Mouse (Mus musculus): ENCODE measurements around the gene Zfp36. TPM values are rescaled to one million over a fixed set of nuclear protein-coding genes. Genes with fewer than 3 reads are reported as not detected.

The Zfp36 gene
- polyA plus RNA-seq, 1 experiment from 2014 or later: 98.8 TPM

- no peaks in the 10 kb centered on the region for H3K36me3 ChIP-seq (ENCODE audit: inconsistent target)
- no peak overlapping the region for H3K4me3 ChIP-seq (ENCODE audit: inconsistent target)
- no peak overlapping the region for H3K27ac ChIP-seq
- H3K79me2 ChIP-seq (ENCODE audit: inconsistent target): no peaks in the 10 kb centered on the region
- 93% methylated on average over 14 of the region's 14 CpGs for WGBS (ENCODE audit: missing documents)
These were observed 10.0 kb downstream of the Zfp36 start for GRCm38 (mm10) chr7:28370051-28370450.

GRCm38 (mm10) chr7:28368276-28368920, 11.7 kb downstream of the Zfp36 start:
- no peaks in the 10 kb centered on the region for H3K79me2 ChIP-seq (ENCODE audit: inconsistent target)
- H3K27ac ChIP-seq: no peak overlapping the region
- WGBS (ENCODE audit: missing documents): 97% methylated on average over 16 of the region's 16 CpGs
- no peak overlapping the region for H3K4me3 ChIP-seq (ENCODE audit: inconsistent target)
- H3K36me3 ChIP-seq (ENCODE audit: inconsistent target): no peaks in the 10 kb centered on the region

GRCm38 (mm10) chr7:28367663-28368275, 12.3 kb downstream of the Zfp36 start:
- H3K4me3 ChIP-seq (ENCODE audit: inconsistent target): no peak overlapping the region
- H3K36me3 ChIP-seq (ENCODE audit: inconsistent target): no peaks in the 10 kb centered on the region
- H3K79me2 ChIP-seq (ENCODE audit: inconsistent target): no peaks in the 10 kb centered on the region
- H3K27ac ChIP-seq: no peak overlapping the region
- 91% methylated on average over 12 of the region's 16 CpGs for WGBS (ENCODE audit: missing documents)

- H3K79me2 ChIP-seq (ENCODE audit: inconsistent target): no peaks in the 10 kb centered on the region
- no peak overlapping the region for H3K4me3 ChIP-seq (ENCODE audit: inconsistent target)
- H3K36me3 ChIP-seq (ENCODE audit: inconsistent target): 0 out of 2 replicates have a peak, but pooled peaks cover 4% of the 10 kb centered on the region
- no peak overlapping the region for H3K27ac ChIP-seq
- 91% methylated on average over 14 of the region's 16 CpGs for WGBS (ENCODE audit: missing documents)
These were observed 17.5 kb downstream of the Zfp36 start for GRCm38 (mm10) chr7:28362441-28363060.

DNA sequence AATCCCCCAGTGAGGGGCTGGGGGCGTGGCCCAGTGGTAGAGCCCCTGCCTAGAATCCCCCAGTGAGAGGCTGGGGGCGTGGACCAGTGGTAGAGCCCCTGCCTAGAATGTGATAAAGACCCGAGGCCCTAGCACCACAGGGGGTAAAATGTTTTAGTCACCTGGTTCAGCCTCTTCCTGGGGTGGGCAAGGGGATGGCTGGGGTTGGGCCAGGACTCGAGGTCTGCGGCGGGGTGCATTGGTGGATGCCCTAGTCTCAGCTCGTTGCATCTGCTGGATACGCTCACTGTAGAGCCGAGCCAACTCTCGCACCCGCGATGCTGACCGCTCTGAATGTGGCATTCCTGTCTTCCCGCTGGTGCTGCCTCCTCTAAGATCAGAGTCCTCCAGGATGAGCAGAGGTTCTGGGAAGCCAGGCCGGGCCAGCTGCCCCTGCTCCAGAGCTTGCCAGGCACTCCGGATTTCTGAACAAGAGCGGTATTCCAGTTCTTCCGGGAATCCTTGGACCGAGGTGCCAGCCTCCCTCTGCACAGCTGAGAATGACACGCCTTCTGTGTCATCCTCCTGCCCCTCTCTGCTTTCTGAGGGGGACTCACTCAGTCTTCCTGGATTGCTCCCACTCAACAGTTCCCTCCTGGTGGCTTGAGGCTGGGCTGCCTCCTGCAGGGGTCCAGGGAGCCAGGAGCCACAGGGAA, 18.3 kb downstream of the Zfp36 start:
- H3K4me3 ChIP-seq (ENCODE audit: inconsistent target): no peak overlapping the region
- no peaks in the 10 kb centered on the region for H3K79me2 ChIP-seq (ENCODE audit: inconsistent target)
- 94% methylated on average over 18 of the region's 20 CpGs for WGBS (ENCODE audit: missing documents)
- H3K27ac ChIP-seq: no peak overlapping the region
- 0 out of 2 replicates have a peak, but pooled peaks cover 4% of the 10 kb centered on the region for H3K36me3 ChIP-seq (ENCODE audit: inconsistent target)

GRCm38 (mm10) chr7:28360291-28360690, 19.8 kb downstream of the Zfp36 start:
- Histone ChIP-seq H3K4me3 (ENCODE audit: inconsistent target) (no peak overlapping the region), H3K27ac (no peak overlapping the region), H3K36me3 (ENCODE audit: inconsistent target) (0 out of 2 replicates have a peak, but pooled peaks cover 4% of the 10 kb centered on the region), H3K79me2 (ENCODE audit: inconsistent target) (no peaks in the 10 kb centered on the region)
- 94% methylated on average over 6 of the region's 6 CpGs for WGBS (ENCODE audit: missing documents)

GRCm38 (mm10) chr7:28359854-28360253, 20.2 kb downstream of the Zfp36 start:
- H3K36me3 ChIP-seq (ENCODE audit: inconsistent target): 0 out of 2 replicates have a peak, but pooled peaks cover 4% of the 10 kb centered on the region

GRCm38 (mm10) chr7:28358431-28358830, 21.6 kb downstream of the Zfp36 start:
- WGBS (ENCODE audit: missing documents): 85% methylated on average over 7 of the region's 7 CpGs
- H3K36me3 ChIP-seq (ENCODE audit: inconsistent target): peaks cover 16% of the 10 kb centered on the region; the same call in 1 of the 2 replicates
- no peak overlapping the region for H3K27ac ChIP-seq
- H3K79me2 ChIP-seq (ENCODE audit: inconsistent target): no peaks in the 10 kb centered on the region
- no peak overlapping the region for H3K4me3 ChIP-seq (ENCODE audit: inconsistent target)

More at GRCm38 (mm10) chr7:28359854-28360253, 20.2 kb downstream of the Zfp36 start:
- H3K79me2 ChIP-seq (ENCODE audit: inconsistent target): no peaks in the 10 kb centered on the region
- H3K27ac ChIP-seq: no peak overlapping the region
- 92% methylated on average over 10 of the region's 10 CpGs for WGBS (ENCODE audit: missing documents)
- H3K4me3 ChIP-seq (ENCODE audit: inconsistent target): no peak overlapping the region

DNA sequence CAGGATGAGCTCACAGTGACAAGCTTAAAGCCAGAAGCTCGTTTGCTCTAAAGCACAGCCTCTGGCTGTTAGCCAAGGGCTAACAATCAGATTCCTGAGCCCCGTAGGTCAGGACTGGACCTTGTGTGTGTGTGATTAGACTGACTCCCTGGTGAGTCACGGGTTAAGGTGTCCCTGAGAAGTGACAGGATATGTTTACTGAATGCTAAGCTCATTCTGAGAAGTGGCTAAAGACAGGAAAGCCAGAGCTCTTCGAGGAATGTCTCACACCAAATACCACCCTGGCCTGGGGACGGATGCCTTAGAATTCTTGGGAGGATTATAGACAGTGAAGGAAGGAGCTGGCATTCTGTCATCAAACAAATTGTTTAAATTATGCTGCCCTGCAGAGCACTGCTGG, 22.1 kb downstream of the Zfp36 start:
- H3K36me3 ChIP-seq (ENCODE audit: inconsistent target): peaks cover 20% of the 10 kb centered on the region; the same call in 1 of the 2 replicates
- 48% methylated on average over 5 of the region's 5 CpGs for WGBS (ENCODE audit: missing documents)
- H3K27ac ChIP-seq: no peak overlapping the region
- H3K4me3 ChIP-seq (ENCODE audit: inconsistent target): no peak overlapping the region
- no peaks in the 10 kb centered on the region for H3K79me2 ChIP-seq (ENCODE audit: inconsistent target)

GRCm38 (mm10) chr7:28356981-28357380, 23.1 kb downstream of the Zfp36 start:
- Histone ChIP-seq H3K4me3 (ENCODE audit: inconsistent target) (no peak overlapping the region), H3K36me3 (ENCODE audit: inconsistent target) (peaks cover 23% of the 10 kb centered on the region; the same call in 1 of the 2 replicates), H3K79me2 (ENCODE audit: inconsistent target) (peaks cover 4% of the 10 kb centered on the region), H3K27ac (no peak overlapping the region)
- 70% methylated on average over 5 of the region's 5 CpGs for WGBS (ENCODE audit: missing documents)

DNA sequence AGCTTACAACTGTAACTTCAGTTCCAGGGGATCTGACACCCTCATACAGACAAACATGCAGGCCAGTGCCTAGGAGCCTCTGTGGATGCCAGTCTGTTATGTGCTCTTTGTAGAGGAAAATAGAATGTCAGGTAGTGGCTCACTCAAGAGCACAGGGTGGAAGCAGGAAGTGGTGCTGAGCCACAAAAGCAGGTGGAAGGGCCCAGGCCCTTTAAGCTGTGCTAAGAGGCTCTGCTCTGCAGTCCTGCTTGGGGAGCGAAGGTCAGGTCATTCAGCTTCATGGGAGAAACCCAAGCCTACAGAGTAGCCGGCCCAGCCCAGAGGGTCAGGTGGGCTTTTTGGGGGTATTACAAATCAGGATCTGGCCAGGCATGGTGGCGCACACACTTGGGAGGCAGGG, 24.8 kb downstream of the Zfp36 start:
- H3K79me2 ChIP-seq (ENCODE audit: inconsistent target): peaks cover 18% of the 10 kb centered on the region
- H3K27ac ChIP-seq: no peak overlapping the region
- WGBS (ENCODE audit: missing documents): 69% methylated on average over 2 of the region's 3 CpGs
- no peak overlapping the region for H3K4me3 ChIP-seq (ENCODE audit: inconsistent target)
- peaks cover 22% of the 10 kb centered on the region; the same call in 1 of the 2 replicates for H3K36me3 ChIP-seq (ENCODE audit: inconsistent target)

DNA sequence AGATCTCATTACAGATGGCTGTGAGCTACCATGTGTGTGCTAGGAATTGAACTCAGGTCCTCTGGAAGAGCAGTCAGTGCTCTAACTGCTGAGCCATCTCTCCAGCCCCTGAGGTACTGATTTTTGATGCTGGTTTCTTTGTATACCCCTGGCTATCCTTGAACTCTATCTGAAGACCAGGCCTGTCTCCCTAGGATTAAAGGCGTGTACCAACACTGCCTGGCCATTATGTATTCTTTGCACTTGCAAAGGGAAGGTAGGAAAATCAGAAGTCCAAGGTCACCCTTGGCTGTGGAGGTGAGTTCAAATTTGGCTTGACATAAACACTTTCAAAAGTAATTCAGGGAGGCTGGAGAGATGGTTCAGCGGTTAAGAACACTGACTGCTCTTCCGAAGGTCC, 25.5 kb downstream of the Zfp36 start:
- 91% methylated on average over 2 of the region's 3 CpGs for WGBS (ENCODE audit: missing documents)
- Histone ChIP-seq H3K27ac (no peak overlapping the region), H3K79me2 (ENCODE audit: inconsistent target) (peaks cover 18% of the 10 kb centered on the region)

DNA sequence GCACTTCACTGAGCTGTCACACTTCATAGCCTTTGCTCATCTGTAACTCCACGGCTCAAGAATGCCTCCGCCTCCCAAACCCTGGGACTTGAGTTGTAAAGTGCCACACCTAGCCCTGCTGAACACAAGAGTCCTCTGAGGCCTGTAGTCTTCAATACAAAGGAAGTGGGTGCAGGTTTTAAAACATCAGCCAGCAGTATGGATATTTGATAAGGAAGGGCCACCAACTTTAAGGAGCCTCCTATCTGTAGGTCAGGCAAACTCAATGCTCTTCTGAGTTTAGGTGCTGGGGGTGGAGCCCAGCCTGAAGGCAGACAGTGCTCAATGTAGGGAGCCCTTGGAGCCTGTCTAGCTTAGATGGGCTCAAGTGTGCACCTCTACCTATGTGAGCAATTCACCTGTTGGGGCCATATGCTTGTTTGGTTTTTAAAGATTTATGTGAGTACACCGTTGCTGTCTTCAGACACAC, 25.9 kb downstream of the Zfp36 start:
- H3K27ac ChIP-seq: no peak overlapping the region
- H3K4me3 ChIP-seq (ENCODE audit: inconsistent target): no peak overlapping the region
- peaks cover 22% of the 10 kb centered on the region; the same call in 1 of the 2 replicates for H3K36me3 ChIP-seq (ENCODE audit: inconsistent target)
- H3K79me2 ChIP-seq (ENCODE audit: inconsistent target): peaks cover 18% of the 10 kb centered on the region
- WGBS (ENCODE audit: missing documents): 97% methylated on average over 3 of the region's 3 CpGs

More for the DNA sequence above, 25.5 kb downstream of the Zfp36 start:
- peaks cover 22% of the 10 kb centered on the region; the same call in 1 of the 2 replicates for H3K36me3 ChIP-seq (ENCODE audit: inconsistent target)
- H3K4me3 ChIP-seq (ENCODE audit: inconsistent target): no peak overlapping the region

DNA sequence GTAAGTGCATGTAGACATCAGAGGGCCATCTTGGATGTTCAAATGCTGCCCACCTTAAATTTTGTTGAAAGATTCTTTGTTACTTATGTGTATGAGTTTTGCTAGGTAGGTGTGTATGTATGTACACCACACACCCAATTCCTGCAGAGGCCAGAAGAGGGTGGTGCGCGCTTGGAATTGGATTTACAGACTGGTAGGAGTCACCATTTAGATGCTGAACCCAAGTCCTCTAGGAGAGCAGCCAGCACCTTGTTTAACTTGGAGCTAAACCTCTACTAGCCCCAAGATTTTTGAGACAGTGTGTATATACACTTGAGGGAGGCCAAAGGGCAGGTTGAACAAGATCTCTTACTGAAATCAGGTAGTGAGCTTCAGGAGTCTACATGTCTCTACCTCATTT, 26.8 kb downstream of the Zfp36 start:
- no peak overlapping the region for H3K27ac ChIP-seq
- peaks cover 22% of the 10 kb centered on the region; the same call in 1 of the 2 replicates for H3K36me3 ChIP-seq (ENCODE audit: inconsistent target)
- H3K79me2 ChIP-seq (ENCODE audit: inconsistent target): peaks cover 18% of the 10 kb centered on the region
- no peak overlapping the region for H3K4me3 ChIP-seq (ENCODE audit: inconsistent target)
- 100% methylated on average over 2 of the region's 2 CpGs for WGBS (ENCODE audit: missing documents)

Measured in macrophage (primary cell).